Mouse (Mus musculus) CH12.LX (cell line): ENCODE results near the gene Kcnn4. TPM values are rescaled to one million over a fixed set of nuclear protein-coding genes. Genes with fewer than 3 reads are reported as not detected.

Experiments
- DNase-seq: peaks from one replicate; pipeline ENCODE4 v3.0.0-alpha.2; 2013; ENCODE audit errors: extremely low read depth
- H3K27ac ChIP-seq: 2 replicates; pipeline ENCODE4 v1.5.1; 2012; ENCODE audit warnings: low read depth, mild to moderate bottlenecking, control low read depth, moderate library complexity; ENCODE audit not compliant: insufficient read depth
- H3K27me3 ChIP-seq: replicated peaks from 2 replicates; pipeline ENCODE3; 2012; ENCODE audit warnings: inconsistent platforms
- H3K36me3 ChIP-seq, 2 experiments: replicated peaks in 1 of 2; 2 replicates each; pipeline versions ENCODE3 to v1.6.1; 2012; ENCODE audit warnings: inconsistent platforms in 1 of 2, low read length in 1 of 2, mild to moderate bottlenecking in 1 of 2, mixed read lengths in 1 of 2, moderate library complexity in 1 of 2; ENCODE audit not compliant: control insufficient read depth in 1 of 2, insufficient read depth in 1 of 2
- H3K4me1 ChIP-seq, 2 experiments: 2 replicates each; pipeline ENCODE4 v1.6.1; 2012; ENCODE audit warnings: inconsistent platforms in 1 of 2, moderate library complexity in 1 of 2; ENCODE audit not compliant: insufficient read depth in 2 of 2, control insufficient read depth in 1 of 2
- H3K4me2 ChIP-seq: 2 replicates; pipeline ENCODE4 v1.6.1; 2012; ENCODE audit warnings: low read depth, mild to moderate bottlenecking, control low read depth; ENCODE audit not compliant: poor library complexity, insufficient read depth, severe bottlenecking
- H3K4me3 ChIP-seq, 3 experiments: fragments of 150-350 bp in 1 of 3; sonication (generic) in 1 of 3; replicated peaks in 1 of 3; 2 replicates each; pipeline versions ENCODE3 to v1.5.1; 2011 to 2012; ENCODE audit warnings: low read depth in 2 of 3, low read length in 2 of 3, mild to moderate bottlenecking in 2 of 3, moderate library complexity in 2 of 3, control low read depth in 1 of 3, improper control_type of control experiment in 1 of 3, inconsistent platforms in 1 of 3, mixed read lengths in 1 of 3; ENCODE audit not compliant: poor library complexity in 1 of 3
- H3K79me2 ChIP-seq: replicated peaks from 2 replicates; pipeline ENCODE4 v1.6.1; 2012; ENCODE audit warnings: mild to moderate bottlenecking, moderate library complexity; ENCODE audit not compliant: control insufficient read depth, poor library complexity, insufficient read depth, severe bottlenecking; ENCODE audit errors: extremely low read depth
- H3K9ac ChIP-seq: 2 replicates; pipeline ENCODE4 v1.6.1; 2012; ENCODE audit warnings: low read depth, mild to moderate bottlenecking, control low read depth, moderate library complexity; ENCODE audit not compliant: insufficient read depth
- H3K9me3 ChIP-seq: replicated peaks from 2 replicates; pipeline ENCODE3; 2012; ENCODE audit warnings: low read length, inconsistent platforms, mixed read lengths
- BHLHE40 ChIP-seq: IDR thresholded peaks from 2 replicates; pipeline ENCODE4 v1.6.1; 2011; ENCODE audit warnings: mild to moderate bottlenecking, low read depth, low read length, improper control_type of control experiment
- CHD1 ChIP-seq: IDR thresholded peaks from 2 replicates; pipeline ENCODE4 v1.6.1; 2012; ENCODE audit warnings: low read depth, low read length, improper control_type of control experiment, inconsistent platforms
- CHD2 ChIP-seq: IDR thresholded peaks from 2 replicates; pipeline ENCODE4 v1.6.1; 2011; ENCODE audit warnings: low read length, improper control_type of control experiment
- CTCF ChIP-seq, 2 experiments: IDR thresholded peaks in 1 of 2; conservative IDR thresholded peaks in 1 of 2; 2 replicates each; pipeline ENCODE4 v1.5.1; 2011 to 2012; ENCODE audit warnings: low read depth in 2 of 2, low read length in 2 of 2, improper control_type of control experiment in 1 of 2, inconsistent platforms in 1 of 2, mild to moderate bottlenecking in 1 of 2, moderate library complexity in 1 of 2
- E2F4 ChIP-seq: IDR thresholded peaks from 2 replicates; pipeline ENCODE4 v1.6.1; 2011; ENCODE audit warnings: low read depth, low read length, improper control_type of control experiment; ENCODE audit not compliant: insufficient replicate concordance
- ELF1 ChIP-seq: IDR thresholded peaks from 2 replicates; pipeline ENCODE4 v1.6.1; 2014; ENCODE audit warnings: low read depth, mild to moderate bottlenecking, inconsistent platforms, low read length, improper control_type of control experiment
- ETS1 ChIP-seq: conservative IDR thresholded peaks from 2 replicates; pipeline ENCODE4 v1.6.1; 2012; ENCODE audit warnings: low read depth, mild to moderate bottlenecking, inconsistent platforms, low read length, improper control_type of control experiment, moderate library complexity
- GABPA ChIP-seq: IDR thresholded peaks from 2 replicates; pipeline ENCODE4 v1.6.1; 2012; ENCODE audit warnings: low read depth, low read length, improper control_type of control experiment, inconsistent platforms; ENCODE audit not compliant: insufficient replicate concordance
- HCFC1 ChIP-seq: IDR thresholded peaks from 2 replicates; pipeline ENCODE4 v1.6.1; 2012; ENCODE audit warnings: low read depth, mild to moderate bottlenecking, inconsistent platforms, low read length, improper control_type of control experiment
- IRF4 ChIP-seq: IDR thresholded peaks from 2 replicates; pipeline ENCODE4 v1.6.1; 2014; ENCODE audit warnings: low read depth, mild to moderate bottlenecking, inconsistent platforms, low read length, improper control_type of control experiment
- JUN ChIP-seq: IDR thresholded peaks from 2 replicates; pipeline ENCODE4 v1.6.1; 2011; ENCODE audit warnings: low read depth, mild to moderate bottlenecking, low read length, improper control_type of control experiment, moderate library complexity; ENCODE audit not compliant: insufficient read depth
- JUND ChIP-seq: conservative IDR thresholded peaks from 2 replicates; pipeline ENCODE4 v1.6.1; 2011; ENCODE audit warnings: low read depth, low read length, improper control_type of control experiment
- KAT2A ChIP-seq: IDR thresholded peaks from 2 replicates; pipeline ENCODE4 v1.6.1; 2012; ENCODE audit warnings: low read length, improper control_type of control experiment, inconsistent platforms; ENCODE audit not compliant: insufficient replicate concordance
- MAFK ChIP-seq: IDR thresholded peaks from 2 replicates; pipeline ENCODE4 v1.6.1; 2011; ENCODE audit warnings: low read length, improper control_type of control experiment; ENCODE audit not compliant: insufficient replicate concordance
- MAX ChIP-seq: IDR thresholded peaks from 2 replicates; pipeline ENCODE4 v1.6.1; 2011; ENCODE audit warnings: low read length, improper control_type of control experiment
- MAZ ChIP-seq: IDR thresholded peaks from 2 replicates; pipeline ENCODE4 v1.6.1; 2012; ENCODE audit warnings: low read depth, mild to moderate bottlenecking, inconsistent platforms, low read length, improper control_type of control experiment, moderate library complexity
- MEF2A ChIP-seq: IDR thresholded peaks from 2 replicates; pipeline ENCODE4 v1.6.1; 2014; ENCODE audit warnings: low read depth, mild to moderate bottlenecking, inconsistent platforms, low read length, improper control_type of control experiment, borderline replicate concordance
- MXI1 ChIP-seq: IDR thresholded peaks from 2 replicates; pipeline ENCODE4 v1.6.1; 2011; ENCODE audit warnings: mild to moderate bottlenecking, low read depth, low read length, improper control_type of control experiment
- MYC ChIP-seq: IDR thresholded peaks from 2 replicates; pipeline ENCODE4 v1.6.1; 2011; ENCODE audit warnings: low read depth, mild to moderate bottlenecking, improper control_type of control experiment, low read length
- NELFE ChIP-seq: IDR thresholded peaks from 2 replicates; pipeline ENCODE4 v1.6.1; 2011; ENCODE audit warnings: low read depth, low read length, improper control_type of control experiment
- NRF1 ChIP-seq: IDR thresholded peaks from 2 replicates; pipeline ENCODE4 v1.6.1; 2014; ENCODE audit warnings: low read depth, mild to moderate bottlenecking, inconsistent platforms, low read length, improper control_type of control experiment, moderate library complexity
- PAX5 ChIP-seq: IDR thresholded peaks from 2 replicates; pipeline ENCODE4 v1.6.1; 2012; ENCODE audit warnings: low read length, inconsistent platforms, mixed read lengths
- POLR2A ChIP-seq: IDR thresholded peaks from 2 replicates; pipeline ENCODE4 v1.6.1; 2011; ENCODE audit warnings: low read depth, mild to moderate bottlenecking, improper control_type of control experiment, low read length
- POLR2AphosphoS2 ChIP-seq: IDR thresholded peaks from 2 replicates; pipeline ENCODE4 v1.6.1; 2011; ENCODE audit warnings: low read depth, low read length, improper control_type of control experiment
- RAD21 ChIP-seq: IDR thresholded peaks from 2 replicates; pipeline ENCODE4 v1.6.1; 2011; ENCODE audit warnings: low read depth, mild to moderate bottlenecking, low read length, improper control_type of control experiment, moderate library complexity
- RCOR1 ChIP-seq: conservative IDR thresholded peaks from 2 replicates; pipeline ENCODE4 v1.6.1; 2012; ENCODE audit warnings: low read depth, mild to moderate bottlenecking, inconsistent platforms, low read length, improper control_type of control experiment
- SIN3A ChIP-seq: IDR thresholded peaks from 2 replicates; pipeline ENCODE4 v1.6.1; 2012; ENCODE audit warnings: low read length, improper control_type of control experiment, inconsistent platforms
- SMC3 ChIP-seq: IDR thresholded peaks from 2 replicates; pipeline ENCODE4 v1.6.1; 2011; ENCODE audit warnings: low read depth, low read length, improper control_type of control experiment
- TBP ChIP-seq: conservative IDR thresholded peaks from 2 replicates; pipeline ENCODE4 v1.6.1; 2011; ENCODE audit warnings: low read depth, low read length, improper control_type of control experiment
- TCF12 ChIP-seq: IDR thresholded peaks from 2 replicates; pipeline ENCODE4 v1.6.1; 2014; ENCODE audit warnings: low read depth, mild to moderate bottlenecking, inconsistent platforms, low read length, improper control_type of control experiment
- UBTF ChIP-seq: IDR thresholded peaks from 2 replicates; pipeline ENCODE4 v1.6.1; 2012; ENCODE audit warnings: low read depth, mild to moderate bottlenecking, inconsistent platforms, low read length, improper control_type of control experiment, moderate library complexity
- USF1 ChIP-seq: IDR thresholded peaks from 2 replicates; pipeline ENCODE4 v1.6.1; 2014; ENCODE audit warnings: low read depth, mild to moderate bottlenecking, inconsistent platforms, low read length, improper control_type of control experiment
- USF2 ChIP-seq: conservative IDR thresholded peaks from 2 replicates; pipeline ENCODE4 v1.6.1; 2011; ENCODE audit warnings: low read depth, low read length, improper control_type of control experiment
- ZC3H11A ChIP-seq: IDR thresholded peaks from 2 replicates; pipeline ENCODE4 v1.6.1; 2012; ENCODE audit warnings: low read depth, mild to moderate bottlenecking, inconsistent platforms, low read length, improper control_type of control experiment
- ZKSCAN1 ChIP-seq: IDR thresholded peaks from 2 replicates; pipeline ENCODE4 v1.6.1; 2012; ENCODE audit warnings: low read depth, inconsistent platforms, low read length, improper control_type of control experiment, borderline replicate concordance
- ZMIZ1 ChIP-seq: IDR thresholded peaks from 2 replicates; pipeline ENCODE4 v1.6.1; 2012; ENCODE audit warnings: low read depth, mild to moderate bottlenecking, inconsistent platforms, low read length, improper control_type of control experiment
- ZNF384 ChIP-seq: IDR thresholded peaks from 2 replicates; pipeline ENCODE4 v1.6.1; 2012; ENCODE audit warnings: low read depth, low read length, improper control_type of control experiment, inconsistent platforms
- dilution Hi-C: fragments of 300-500 bp; cut with MboI; formaldehyde crosslinking; loops from 2 replicates; pipeline ENCODE4 v1.14.3; 2020; ENCODE audit warnings: low sequenced_read_pairs; ENCODE audit not compliant: extremely low pct_unique_long_range_greater_than_20kb, extremely low pct_ligation_motif_present
- in situ Hi-C: fragments of 300-500 bp; cut with MboI; formaldehyde crosslinking; loops from 3 replicates; pipeline ENCODE4 v1.14.3; 2019; ENCODE audit warnings: low sequenced_read_pairs, low pct_ligation_motif_present, low pct_unique_long_range_greater_than_20kb, mixed read lengths
- polyA plus RNA-seq: library from polyadenylated mRNA; unstranded; fragments of >175 nt; gene quantifications from 2 replicates; pipeline ENCODE4 v1.2.1, GENCODE M21; 2012; ENCODE audit warnings: low read depth; ENCODE audit not compliant: insufficient read length
- total RNA-seq, 2 experiments: library from RNA; depleted of rRNA; stranded (reverse); fragments of 300-350 nt in 1 of 2; fragments of >200 nt in 1 of 2; gene quantifications; 2 replicates each; pipeline ENCODE4 v1.2.3; 2012 to 2014

The Kcnn4 gene
- total and polyA plus RNA-seq, 3 experiments = 8.2 to 12.9 (median 10.5) TPM

- dilution Hi-C loops (no loop called here), in situ Hi-C loops (loop anchor here (5.0 to 25.0 kb wide), 2 partner anchors 32 to 437 kb away; partner anchors contain the start of genes Vmn1r180 and Vmn1r181)
- 0 out of 2 replicates have a peak, but pooled peaks cover 5% of the 10 kb centered on the region for H3K79me2 ChIP-seq
- H3K4me3 ChIP-seq = peak within 1 kb of the TSS; percentile 71 to 80 (median 76)
- peak within 1 kb of the TSS; percentile 75 for H3K9ac ChIP-seq
- no peaks in the 10 kb centered on the region for H3K27me3 ChIP-seq
- DNase-seq = peak; percentile 99
- peaks cover 10 to 36% of the 10 kb centered on the region in 2 experiments for H3K36me3 ChIP-seq
- peaks cover 1 to 30% of the 10 kb centered on the region in 2 experiments; a peak in 3 of 4 replicates for H3K4me1 ChIP-seq
- H3K9me3 ChIP-seq = peaks cover 6% of the 10 kb centered on the region
- peak within 1 kb of the TSS; percentile 93 for H3K4me2 ChIP-seq
- H3K27ac ChIP-seq = peak within 1 kb of the TSS; percentile 96
- TF ChIP-seq USF2 (no peak), TBP (no peak), NELFE (peak; percentile 80), RAD21 (no peak), ZMIZ1 (peak; percentile 88), RCOR1 (no peak; the same call in 1 of the 2 replicates), CHD1 (no peak), MEF2A (0 out of 2 replicates have a peak, but pooled peaks have one; percentile 36), JUN (no peak; the same call in 1 of the 2 replicates), ZNF384 (no peak), ZKSCAN1 (no peak), ETS1 (peak; percentile 24; the same call in 1 of the 2 replicates), E2F4 (peak; percentile 88; the same call in 1 of the 2 replicates), JUND (no peak), HCFC1 (peak; percentile 80), NRF1 (peak; percentile 97), IRF4 (peak; percentile 42; the same call in 1 of the 2 replicates), SMC3 (no peak), TCF12 (no peak; the same call in 1 of the 2 replicates), KAT2A (peak; percentile 72; the same call in 1 of the 2 replicates), MAFK (no peak), USF1 (peak; percentile 12; the same call in 1 of the 2 replicates), CTCF (conservative IDR thresholded peaks at IDR 0.05 in 1 of 2, IDR thresholded peaks at IDR 0.05 in 1 of 2; ENCODE audit: low read depth in 2 of 2, low read length in 2 of 2) (no peak), MXI1 (peak; percentile 62), GABPA (no peak), MAZ (peak; percentile 70), PAX5 (no peak), ELF1 (peak; percentile 96), MAX (peak; percentile 85), MYC (no peak; the same call in 1 of the 2 replicates), POLR2A (peak; percentile 93), ZC3H11A (peak; percentile 11; the same call in 1 of the 2 replicates), CHD2 (peak; percentile 24; the same call in 1 of the 2 replicates), BHLHE40 (peak; percentile 52), UBTF (no peak), SIN3A (peak; percentile 73), POLR2AphosphoS2 (peak; percentile 71; the same call in 1 of the 2 replicates)
Observed at GRCm38 (mm10) chr7:24399256-24400081, 29.4 kb downstream of the Kcnn4 start, which contains the start of gene Smg9. Gene Smg9 (plus strand): TSS chr7:24399619.
